Mouse (Mus musculus) MEL-GATA-1-ER (cell line): ENCODE data around the gene Ube2cbp.

Source experiments
- DNase-seq: peaks from one replicate; pipeline ENCODE4 v3.0.0-alpha.2; 2012; ENCODE audit warnings: low read depth; ENCODE audit errors: extremely low read depth

Gene Ube2cbp

DNA sequence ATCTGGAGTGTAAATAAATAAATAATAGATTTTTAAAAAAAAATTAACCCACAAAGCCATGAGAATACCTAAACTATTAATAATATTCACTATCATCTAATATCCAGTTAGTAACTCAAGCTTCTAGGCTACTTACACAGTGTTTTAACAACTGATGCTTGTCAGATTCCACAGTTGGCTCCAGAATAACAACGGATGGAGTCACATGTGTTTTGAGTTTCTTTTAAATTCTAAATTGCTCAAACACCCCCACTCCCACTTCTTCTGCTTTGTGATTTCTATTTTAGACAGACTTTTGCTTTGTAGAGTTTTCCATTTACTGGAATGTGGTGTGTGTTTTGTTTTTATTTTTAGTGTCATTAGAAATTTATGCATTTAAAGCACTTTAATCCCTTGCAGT is 140.0 kb downstream of the Ube2cbp start:
- no peak for DNase-seq

DNA sequence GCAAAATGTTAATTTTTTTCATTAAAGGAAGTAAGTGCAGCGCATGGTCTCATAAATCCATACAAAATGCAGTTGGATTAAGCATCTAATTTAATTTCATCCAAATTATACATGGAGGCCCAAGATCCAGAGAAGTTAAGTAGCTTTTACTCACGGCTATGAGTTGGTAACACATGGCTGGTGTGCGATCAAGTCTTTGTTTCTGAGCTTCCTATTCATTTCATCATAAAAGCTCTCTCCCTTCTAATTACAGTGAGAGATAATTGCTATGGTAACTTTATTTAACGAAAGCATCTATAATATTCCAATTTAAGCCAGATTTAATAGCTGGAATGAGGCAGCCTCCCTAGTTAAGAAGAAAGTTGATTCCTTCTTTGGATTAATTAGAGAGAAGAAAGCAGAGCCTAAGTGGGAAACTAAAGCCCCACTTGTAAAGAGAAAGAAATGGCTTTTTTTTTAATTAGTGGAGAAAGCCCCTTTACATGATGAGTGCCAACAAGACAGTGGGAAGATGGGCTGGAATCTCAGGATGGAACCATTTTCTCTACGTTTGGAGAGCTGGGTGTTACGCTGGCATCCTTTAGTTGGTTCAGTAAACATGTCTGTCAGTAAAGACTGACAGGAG is 145.1 kb downstream of the Ube2cbp start:
- DNase-seq = no peak

- no peak for DNase-seq
Measured at GRCm38 (mm10) chr9:86315700-86316099, 149.1 kb downstream of the Ube2cbp start.

GRCm38 (mm10) chr9:86308616-86309015 is 156.1 kb downstream of the Ube2cbp start:
- no peak for DNase-seq

DNA sequence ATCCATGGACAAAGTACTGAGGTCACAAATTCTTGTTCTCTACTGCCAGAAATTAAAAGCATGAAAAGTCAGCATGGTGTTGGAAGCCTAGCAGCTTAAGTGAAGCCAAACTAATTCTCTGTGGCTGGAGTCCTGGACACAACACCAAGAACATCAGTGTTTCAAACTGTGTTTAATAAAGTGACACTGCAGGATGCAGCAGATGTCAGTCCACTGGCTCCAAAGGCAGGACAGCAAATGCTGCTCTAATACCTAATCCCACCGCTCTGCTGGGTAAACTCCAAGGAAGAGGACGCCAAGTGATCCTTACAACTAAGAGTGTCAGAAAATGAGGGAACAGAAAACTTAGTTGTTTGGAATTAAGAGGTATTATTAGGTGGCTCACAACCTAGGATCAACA is 158.2 kb downstream of the Ube2cbp start:
- no peak for DNase-seq

DNA sequence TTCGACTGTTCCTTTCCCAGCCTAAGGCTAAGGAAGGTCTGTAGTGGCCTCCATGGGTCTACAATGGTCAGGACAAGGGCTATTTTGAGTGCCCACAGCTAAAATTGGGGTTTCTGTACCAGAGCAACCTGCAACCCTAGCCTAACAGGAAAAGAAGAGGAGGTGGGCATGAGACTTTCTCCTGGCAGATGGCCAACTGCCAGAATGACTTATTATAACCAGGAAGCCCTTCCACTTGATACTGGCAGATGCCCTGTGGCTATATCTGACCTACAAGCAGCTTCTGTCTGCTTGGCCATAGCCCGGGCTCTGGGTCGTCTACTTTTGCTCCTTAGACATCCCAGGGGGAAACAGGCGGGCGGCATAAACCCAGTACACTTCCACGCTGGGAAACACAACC is 163.3 kb downstream of the Ube2cbp start:
- DNase-seq = no peak

DNA sequence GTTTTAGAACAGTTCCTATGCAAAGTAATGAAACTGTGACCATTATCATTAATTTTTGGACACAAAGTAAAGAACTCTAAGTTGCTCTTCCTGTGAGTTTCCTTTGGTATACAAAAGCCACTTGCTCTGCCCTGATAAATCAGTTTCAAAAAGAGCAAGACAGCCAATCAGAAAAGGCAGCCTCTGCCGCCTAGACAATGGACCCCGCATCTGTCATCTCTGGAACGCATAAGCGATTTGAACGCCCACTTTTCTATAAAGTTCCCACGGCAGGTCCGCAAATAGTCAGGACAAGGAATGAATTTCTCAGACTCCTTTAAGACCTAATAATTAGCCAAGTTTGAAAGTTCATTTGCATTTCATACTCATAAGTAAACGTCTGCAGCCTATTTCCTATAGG is 166.2 kb downstream of the Ube2cbp start:
- DNase-seq = no peak

DNA sequence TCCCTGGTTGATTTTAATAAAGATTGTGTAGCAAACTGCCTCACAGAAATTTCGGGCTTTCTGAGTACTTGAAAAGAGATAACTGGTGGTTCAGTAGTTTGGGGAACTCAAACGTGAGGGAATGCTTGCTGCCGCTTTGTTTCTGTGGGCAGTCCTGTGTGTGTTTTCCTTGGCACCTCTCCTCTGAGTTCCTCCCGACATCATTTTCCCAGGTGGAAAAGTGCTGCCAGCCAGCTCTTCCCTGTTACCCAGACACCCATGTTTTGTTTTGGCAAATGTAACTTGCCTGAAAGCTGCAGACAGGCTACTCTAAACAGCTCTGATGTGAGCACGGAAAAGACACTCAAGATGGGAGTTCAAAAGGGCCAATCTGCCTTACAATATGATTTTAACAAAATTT is 166.6 kb downstream of the Ube2cbp start:
- no peak for DNase-seq

GRCm38 (mm10) chr9:86296683-86297638 is 167.8 kb downstream of the Ube2cbp start:
- no peak for DNase-seq

DNA sequence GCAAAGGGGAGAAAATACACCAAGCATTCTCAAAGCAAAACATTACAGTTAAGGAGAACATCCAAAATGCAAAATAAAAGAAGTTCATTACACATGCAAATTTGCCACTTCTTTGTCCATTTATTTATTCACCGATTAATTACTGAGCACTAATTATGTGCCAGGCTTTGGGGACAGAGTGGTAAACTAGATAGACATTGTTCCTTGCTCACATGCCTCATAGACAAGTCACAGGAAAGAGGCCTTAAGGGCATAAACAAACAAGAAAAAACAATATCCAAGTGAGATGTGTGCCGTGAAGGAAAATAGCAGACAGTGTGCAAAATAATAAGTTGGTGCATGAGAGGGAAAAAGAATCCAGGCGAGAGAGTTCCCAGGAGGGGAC is 177.2 kb downstream of the Ube2cbp start:
- no peak for DNase-seq

DNA sequence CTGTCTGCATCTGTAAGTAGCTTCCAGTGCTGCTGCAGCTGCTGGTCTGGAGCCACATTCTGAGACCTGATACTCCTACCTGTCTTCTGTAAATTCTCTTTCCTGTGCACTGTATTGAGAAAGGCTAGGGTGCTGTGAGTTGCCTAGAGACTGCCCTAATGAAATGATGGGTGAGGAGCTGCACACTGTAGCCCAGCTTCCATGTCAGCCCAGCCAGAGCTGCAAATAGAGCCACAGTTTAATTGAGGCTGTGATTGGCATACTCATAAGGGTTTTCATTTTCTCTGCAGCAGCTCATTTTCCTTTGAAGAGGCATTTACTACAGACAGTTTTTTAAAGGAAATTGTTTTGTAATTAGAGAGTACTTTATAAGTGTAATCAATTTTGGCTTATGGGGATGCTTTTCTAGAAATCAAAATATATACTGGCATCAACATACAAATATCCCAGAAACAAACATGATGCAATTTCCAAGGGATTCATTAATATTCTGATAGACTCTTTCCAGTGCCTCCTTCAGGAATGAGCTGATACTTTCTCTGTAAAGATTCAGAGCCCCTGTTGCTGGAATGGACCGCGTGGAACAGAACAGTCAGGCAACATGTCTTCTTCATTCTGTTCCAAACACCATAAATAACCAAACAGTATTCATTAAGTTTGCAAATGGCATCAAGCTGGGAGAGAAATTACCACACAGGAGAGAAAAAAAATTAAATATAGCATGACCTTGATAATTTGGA is 177.8 kb downstream of the Ube2cbp start:
- no peak for DNase-seq

DNA sequence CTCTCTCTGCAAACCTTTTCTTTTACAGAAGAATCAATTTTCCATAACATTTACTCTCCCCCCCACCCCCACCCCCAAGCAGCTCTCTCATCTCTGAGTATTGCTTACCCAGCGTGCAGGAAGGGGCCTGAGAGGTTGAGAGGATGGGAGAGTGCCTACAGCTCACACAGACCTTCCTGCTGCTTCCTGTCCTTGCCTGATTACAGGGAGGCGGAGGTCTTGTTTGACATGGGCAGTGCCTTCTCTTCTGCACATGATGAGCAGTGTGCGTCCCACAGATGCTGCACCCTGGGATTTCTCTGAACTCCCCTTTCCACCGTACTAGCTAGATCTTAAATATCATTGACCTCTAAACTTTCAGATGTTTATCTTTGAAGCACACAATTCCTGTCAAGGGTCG is 182.2 kb downstream of the Ube2cbp start:
- no peak for DNase-seq

GRCm38 (mm10) chr9:86281147-86281467 is 183.6 kb downstream of the Ube2cbp start:
- DNase-seq = no peak

DNA sequence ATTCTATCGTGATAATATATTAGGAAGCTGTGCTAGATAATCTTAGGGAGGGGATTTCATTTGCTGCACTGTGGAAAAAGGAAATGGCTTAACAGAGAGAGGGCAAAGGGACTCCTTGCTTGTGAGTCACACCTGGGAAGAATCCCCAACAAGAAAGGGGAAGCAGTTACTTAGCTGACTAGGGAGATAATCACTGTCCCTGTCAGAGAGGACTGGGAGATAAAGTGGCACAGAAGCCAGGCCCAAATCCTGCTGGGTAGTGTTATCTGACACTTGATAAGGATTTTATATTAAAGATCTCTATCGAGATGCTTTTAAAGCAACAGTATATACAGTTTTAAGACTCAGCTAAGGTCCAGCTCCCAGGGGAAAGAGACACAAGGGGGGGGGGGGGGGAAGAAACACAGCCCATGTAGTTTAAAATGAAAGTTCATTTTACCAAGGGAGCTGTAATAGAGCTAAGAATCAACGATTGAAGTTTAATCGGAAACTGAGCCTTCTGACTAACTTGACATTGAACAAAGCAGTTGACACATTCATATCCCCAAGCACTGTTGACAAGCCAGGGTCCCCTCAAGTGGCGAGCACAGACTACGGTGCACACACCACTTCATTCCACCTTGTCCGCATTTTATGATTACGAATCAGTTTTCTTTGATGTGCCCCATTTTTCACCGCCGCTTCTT is 184.1 kb downstream of the Ube2cbp start:
- DNase-seq = no peak

- no peak for DNase-seq
Measured at GRCm38 (mm10) chr9:86269541-86269940, 195.2 kb downstream of the Ube2cbp start.

DNA sequence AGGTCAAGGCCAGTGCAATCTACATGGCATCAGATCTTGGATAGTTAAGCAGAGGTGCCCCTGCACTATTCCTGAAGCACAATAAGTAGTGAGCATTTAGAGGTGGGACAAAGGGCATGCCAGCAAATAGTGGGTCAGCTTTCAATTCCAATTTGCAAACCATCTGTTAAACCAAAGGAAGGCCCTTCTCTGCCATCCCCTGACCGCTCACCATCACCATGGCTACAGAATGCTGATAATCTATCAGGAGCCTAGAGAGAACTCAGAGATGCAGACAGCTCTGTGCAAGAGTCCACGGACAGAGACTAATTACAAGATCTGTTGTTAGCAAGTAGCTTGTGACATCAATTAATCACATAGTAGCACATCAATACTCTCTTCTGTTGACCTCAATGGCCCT is 198.1 kb downstream of the Ube2cbp start:
- DNase-seq = no peak
